Mouse (Mus musculus): ENCODE data around the gene Gfod1. TPM values are rescaled to one million over a fixed set of nuclear protein-coding genes. Genes with fewer than 3 reads are reported as not detected.

The Gfod1 gene
- total RNA-seq, 1 experiment from 2014 or later: 8.6 TPM

GRCm38 (mm10) chr13:43302651-43303160 lies 1.3 kb downstream of the Gfod1 start:
- ATAC-seq (replicated peaks in 1 of 2; ENCODE audit: insufficient read depth in 1 of 2, low FRiP score in 2 of 2, low TSS enrichment in 1 of 2, low read depth in 1 of 2, poor library complexity in 2 of 2, severe bottlenecking in 2 of 2): no peak

GRCm38 (mm10) chr13:43302239-43302638 lies 1.7 kb downstream of the Gfod1 start:
- ATAC-seq (replicated peaks in 1 of 2; ENCODE audit: insufficient read depth in 1 of 2, low FRiP score in 2 of 2, low TSS enrichment in 1 of 2, low read depth in 1 of 2, poor library complexity in 2 of 2, severe bottlenecking in 2 of 2): no peak

- ATAC-seq (replicated peaks in 1 of 2; ENCODE audit: insufficient read depth in 1 of 2, low FRiP score in 2 of 2, low TSS enrichment in 1 of 2, low read depth in 1 of 2, poor library complexity in 2 of 2, severe bottlenecking in 2 of 2): 0 out of 4 replicates have a peak, but pooled peaks of 1 of the 2 experiments have one; percentile 6
Observed at GRCm38 (mm10) chr13:43300906-43301305, 3.1 kb downstream of the Gfod1 start.

GRCm38 (mm10) chr13:43300366-43300765 lies 3.6 kb downstream of the Gfod1 start:
- no peak for ATAC-seq (replicated peaks in 1 of 2; ENCODE audit: insufficient read depth in 1 of 2, low FRiP score in 2 of 2, low TSS enrichment in 1 of 2, low read depth in 1 of 2, poor library complexity in 2 of 2, severe bottlenecking in 2 of 2)

GRCm38 (mm10) chr13:43299171-43299570 lies 4.8 kb downstream of the Gfod1 start:
- ATAC-seq (replicated peaks in 1 of 2; ENCODE audit: insufficient read depth in 1 of 2, low FRiP score in 2 of 2, low TSS enrichment in 1 of 2, low read depth in 1 of 2, poor library complexity in 2 of 2, severe bottlenecking in 2 of 2): no peak

- no peak for ATAC-seq (replicated peaks in 1 of 2; ENCODE audit: insufficient read depth in 1 of 2, low FRiP score in 2 of 2, low TSS enrichment in 1 of 2, low read depth in 1 of 2, poor library complexity in 2 of 2, severe bottlenecking in 2 of 2)
Observed at GRCm38 (mm10) chr13:43297526-43297925, 6.4 kb downstream of the Gfod1 start.

- ATAC-seq (replicated peaks in 1 of 2; ENCODE audit: insufficient read depth in 1 of 2, low FRiP score in 2 of 2, low TSS enrichment in 1 of 2, low read depth in 1 of 2, poor library complexity in 2 of 2, severe bottlenecking in 2 of 2): no peak; a peak in 1 of 4 replicates
Observed at GRCm38 (mm10) chr13:43296140-43296805, 7.7 kb downstream of the Gfod1 start.

GRCm38 (mm10) chr13:43295684-43296083 lies 8.3 kb downstream of the Gfod1 start:
- peak; percentile 86 to 93 for ATAC-seq (replicated peaks in 1 of 2; ENCODE audit: insufficient read depth in 1 of 2, low FRiP score in 2 of 2, low TSS enrichment in 1 of 2, low read depth in 1 of 2, poor library complexity in 2 of 2, severe bottlenecking in 2 of 2)

GRCm38 (mm10) chr13:43294957-43295590 lies 8.9 kb downstream of the Gfod1 start:
- ATAC-seq (replicated peaks in 1 of 2; ENCODE audit: insufficient read depth in 1 of 2, low FRiP score in 2 of 2, low TSS enrichment in 1 of 2, low read depth in 1 of 2, poor library complexity in 2 of 2, severe bottlenecking in 2 of 2): peak; percentile 13 to 39; a peak in 1 of 4 replicates

GRCm38 (mm10) chr13:43292892-43293291 lies 11.1 kb downstream of the Gfod1 start:
- ATAC-seq (replicated peaks in 1 of 2; ENCODE audit: insufficient read depth in 1 of 2, low FRiP score in 2 of 2, low TSS enrichment in 1 of 2, low read depth in 1 of 2, poor library complexity in 2 of 2, severe bottlenecking in 2 of 2): no peak

GRCm38 (mm10) chr13:43289076-43289475 lies 14.9 kb downstream of the Gfod1 start:
- no peak for ATAC-seq (replicated peaks in 1 of 2; ENCODE audit: insufficient read depth in 1 of 2, low FRiP score in 2 of 2, low TSS enrichment in 1 of 2, low read depth in 1 of 2, poor library complexity in 2 of 2, severe bottlenecking in 2 of 2)

- no peak for ATAC-seq (replicated peaks in 1 of 2; ENCODE audit: insufficient read depth in 1 of 2, low FRiP score in 2 of 2, low TSS enrichment in 1 of 2, low read depth in 1 of 2, poor library complexity in 2 of 2, severe bottlenecking in 2 of 2)
Observed at GRCm38 (mm10) chr13:43288444-43288843, 15.5 kb downstream of the Gfod1 start.

- no peak for ATAC-seq (replicated peaks in 1 of 2; ENCODE audit: insufficient read depth in 1 of 2, low FRiP score in 2 of 2, low TSS enrichment in 1 of 2, low read depth in 1 of 2, poor library complexity in 2 of 2, severe bottlenecking in 2 of 2)
Observed at GRCm38 (mm10) chr13:43288026-43288425, 15.9 kb downstream of the Gfod1 start.

- no peak for ATAC-seq (replicated peaks in 1 of 2; ENCODE audit: insufficient read depth in 1 of 2, low FRiP score in 2 of 2, low TSS enrichment in 1 of 2, low read depth in 1 of 2, poor library complexity in 2 of 2, severe bottlenecking in 2 of 2)
Observed at GRCm38 (mm10) chr13:43286836-43287235, 17.1 kb downstream of the Gfod1 start.

- no peak for ATAC-seq (replicated peaks in 1 of 2; ENCODE audit: insufficient read depth in 1 of 2, low FRiP score in 2 of 2, low TSS enrichment in 1 of 2, low read depth in 1 of 2, poor library complexity in 2 of 2, severe bottlenecking in 2 of 2)
Observed at GRCm38 (mm10) chr13:43284711-43285151, 19.2 kb downstream of the Gfod1 start.

GRCm38 (mm10) chr13:43273906-43274305 lies 30.1 kb downstream of the Gfod1 start:
- ATAC-seq (replicated peaks in 1 of 2; ENCODE audit: insufficient read depth in 1 of 2, low FRiP score in 2 of 2, low TSS enrichment in 1 of 2, low read depth in 1 of 2, poor library complexity in 2 of 2, severe bottlenecking in 2 of 2): no peak

GRCm38 (mm10) chr13:43272303-43273135 lies 31.5 kb downstream of the Gfod1 start:
- no peak for ATAC-seq (replicated peaks in 1 of 2; ENCODE audit: insufficient read depth in 1 of 2, low FRiP score in 2 of 2, low TSS enrichment in 1 of 2, low read depth in 1 of 2, poor library complexity in 2 of 2, severe bottlenecking in 2 of 2)

GRCm38 (mm10) chr13:43271481-43271880 lies 32.5 kb downstream of the Gfod1 start:
- no peak for ATAC-seq (replicated peaks in 1 of 2; ENCODE audit: insufficient read depth in 1 of 2, low FRiP score in 2 of 2, low TSS enrichment in 1 of 2, low read depth in 1 of 2, poor library complexity in 2 of 2, severe bottlenecking in 2 of 2)

Measured in hematopoietic stem cell, adult 5-6 weeks (primary cell).